Mouse (Mus musculus): ENCODE data around the gene Cdcp2. TPM values are rescaled to one million over a fixed set of nuclear protein-coding genes. Genes with fewer than 3 reads are reported as not detected.
"Not testable (repeated sequence)": the region's sequence is repeated elsewhere in the genome, so short reads cannot be mapped to it uniquely, and the experiment has no call there.

Cdcp2 gene
- polyA plus RNA-seq, 1 experiment from 2014 or later, result not detected

DNA sequence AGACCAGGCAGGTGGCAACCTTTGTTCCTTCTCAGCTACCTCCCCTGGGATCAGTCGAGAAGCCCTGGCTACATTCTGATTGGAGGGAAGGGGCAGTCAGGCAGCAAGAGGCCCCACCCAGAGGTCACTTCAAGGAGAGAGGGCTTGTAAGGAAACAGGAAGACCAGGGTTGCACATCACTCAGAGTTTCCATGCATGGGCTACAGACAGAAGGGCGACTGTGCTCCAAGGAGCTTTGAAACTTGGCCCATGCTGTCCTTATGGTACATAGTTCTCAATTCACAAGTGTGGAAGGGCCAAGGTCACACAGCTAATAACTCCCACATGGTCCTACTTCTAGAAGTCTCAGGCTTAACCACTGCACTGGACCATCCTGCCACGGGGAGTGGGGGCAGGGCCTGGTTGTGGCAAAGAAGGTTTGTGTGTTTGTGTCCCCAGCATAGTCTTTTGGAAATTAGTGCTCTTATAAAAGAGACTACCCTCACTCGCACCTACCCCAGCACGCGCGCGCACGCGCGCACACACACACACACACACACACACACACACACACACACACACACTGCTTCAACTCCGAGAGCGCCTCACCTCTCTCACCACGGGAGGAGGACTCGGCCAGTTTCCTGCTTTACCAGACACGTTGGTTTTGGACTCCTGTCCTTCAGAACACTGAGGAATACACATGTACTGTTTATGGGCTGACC is 2.1 kb upstream of the Cdcp2 start:
- Histone ChIP-seq H3K9ac (no peak overlapping the region), H3K27me3 (no peaks in the 10 kb centered on the region), H3K4me1 (replicated peaks) (peaks cover 20% of the 10 kb centered on the region), H3K27ac (no peak overlapping the region), H3K9me3 (replicated peaks) (no peaks in the 10 kb centered on the region), H3K4me2 (no peak overlapping the region), H3K4me3 (replicated peaks) (no peak overlapping the region), H3K36me3 (no peaks in the 10 kb centered on the region)
- WGBS (ENCODE audit: insufficient replicate concordance), result 69% methylated on average over 16 of the region's 16 CpGs
- no peak for DNase-seq
- no peak for ATAC-seq (ENCODE audit: low read depth)

DNA sequence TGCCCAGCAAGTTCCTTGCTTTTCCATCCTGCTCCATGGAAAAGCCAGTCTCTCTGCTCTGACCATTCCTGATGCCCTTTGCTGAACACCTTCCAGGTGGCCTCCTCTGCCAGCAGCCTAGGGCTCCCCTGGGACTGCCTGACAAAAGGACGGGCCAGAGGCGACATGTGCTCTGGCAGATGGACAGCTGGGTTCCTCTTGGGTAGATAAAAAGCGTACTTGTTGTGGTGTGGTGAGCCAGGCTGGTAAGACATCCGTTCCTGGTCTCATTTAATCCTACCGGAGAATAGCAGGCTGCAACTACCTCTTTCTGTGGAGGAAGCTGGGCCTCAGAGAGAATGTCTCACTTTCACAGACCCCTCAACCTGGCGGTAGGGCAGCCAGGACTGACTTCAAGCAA is 648 bp upstream of the Cdcp2 start:
- no peak for ATAC-seq (ENCODE audit: low read depth)

GRCm38 (mm10) chr4:107097871-107098270 is 1.2 kb downstream of the Cdcp2 start:
- Histone ChIP-seq H3K4me1 (replicated peaks) (peaks cover 20% of the 10 kb centered on the region), H3K27ac (no peak overlapping the region), H3K4me3 (replicated peaks) (no peak overlapping the region), H3K4me2 (no peak overlapping the region), H3K27me3 (no peaks in the 10 kb centered on the region), H3K36me3 (no peaks in the 10 kb centered on the region), H3K9me3 (replicated peaks) (no peaks in the 10 kb centered on the region), H3K9ac (no peak overlapping the region)
- DNase-seq (no peak), ATAC-seq (ENCODE audit: low read depth) (no peak)
- 42% methylated on average over 15 of the region's 15 CpGs for whole genome bisulfite sequencing (ENCODE audit: insufficient replicate concordance)

More for the DNA sequence above, 648 bp upstream of the Cdcp2 start:
- no peak for DNase-seq
- H3K4me3 ChIP-seq (replicated peaks), result no peak overlapping the region
- no peaks in the 10 kb centered on the region for H3K36me3 ChIP-seq
- H3K27ac ChIP-seq, result peak overlapping the region; percentile 20; the same call in 1 of the 2 replicates
- no peaks in the 10 kb centered on the region for H3K9me3 ChIP-seq (replicated peaks)
- H3K27me3 ChIP-seq, result no peaks in the 10 kb centered on the region
- 25% methylated on average over 6 of the region's 6 CpGs for WGBS (ENCODE audit: insufficient replicate concordance)
- no peak overlapping the region for H3K9ac ChIP-seq
- peaks cover 20% of the 10 kb centered on the region for H3K4me1 ChIP-seq (replicated peaks)
- H3K4me2 ChIP-seq, result no peak overlapping the region

DNA sequence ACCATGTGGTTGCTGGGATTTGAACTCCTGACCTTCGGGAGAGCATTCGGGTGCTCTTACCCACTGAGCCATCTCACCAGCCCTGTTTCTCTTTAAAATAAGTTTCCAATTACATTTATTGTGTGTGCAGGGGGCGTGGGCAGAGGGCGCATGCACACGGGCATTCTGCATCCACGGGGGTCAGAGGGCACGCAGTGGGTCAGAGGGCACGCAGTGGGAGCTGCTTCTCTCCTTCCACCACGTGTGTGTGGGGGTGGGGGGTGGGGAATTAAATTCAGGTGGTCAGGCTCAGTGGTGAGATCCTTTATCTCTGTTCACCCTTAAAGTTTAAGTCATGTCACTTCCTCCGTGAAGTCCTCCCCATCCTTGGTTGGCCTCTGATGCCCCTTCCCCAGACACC is 1.7 kb downstream of the Cdcp2 start:
- Histone ChIP-seq H3K27me3 (no peaks in the 10 kb centered on the region), H3K4me2 (no peak overlapping the region), H3K27ac (no peak overlapping the region), H3K36me3 (no peaks in the 10 kb centered on the region), H3K9ac (no peak overlapping the region), H3K4me1 (replicated peaks) (peaks cover 20% of the 10 kb centered on the region), H3K9me3 (replicated peaks) (no peaks in the 10 kb centered on the region), H3K4me3 (replicated peaks) (no peak overlapping the region)
- ATAC-seq (ENCODE audit: low read depth) (no peak), DNase-seq (no peak)
- 72% methylated on average over 10 of the region's 10 CpGs for WGBS (ENCODE audit: insufficient replicate concordance)

DNA sequence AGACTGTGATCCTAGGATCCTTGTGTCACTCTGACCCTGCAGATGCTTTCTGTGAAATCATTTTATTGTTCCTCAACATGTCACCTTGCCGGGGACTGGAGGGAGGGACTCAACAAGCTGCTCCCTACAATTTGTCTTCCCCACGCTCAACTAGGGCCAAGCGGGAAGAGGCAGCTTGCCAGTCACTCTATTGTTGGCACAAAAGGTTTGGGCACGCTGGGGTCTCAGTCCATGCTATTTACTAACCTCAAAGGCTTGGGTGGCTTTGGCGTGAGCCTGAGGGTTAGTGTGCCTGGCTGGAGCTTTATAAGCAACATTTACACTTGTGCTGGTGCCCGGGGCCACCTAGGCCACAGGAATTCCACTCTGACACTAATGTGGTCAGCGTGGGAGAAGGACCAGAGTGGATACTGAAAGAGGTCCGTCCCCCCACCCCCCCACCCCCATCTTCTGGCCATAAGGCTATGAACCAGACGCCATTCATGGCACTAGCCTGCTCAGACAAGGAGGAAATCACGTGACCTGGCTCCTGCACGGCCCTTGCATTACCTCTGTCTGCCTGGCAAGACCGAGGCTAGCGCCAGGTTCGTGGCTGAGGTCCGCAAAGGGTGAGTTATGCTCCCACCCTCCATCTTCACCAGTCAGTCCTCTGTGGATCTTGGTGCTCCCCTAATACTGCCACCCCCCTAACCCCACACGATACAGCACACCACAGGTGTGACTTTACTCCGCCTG is 2.3 kb downstream of the Cdcp2 start:
- no peak for ATAC-seq (ENCODE audit: low read depth)
- 62% methylated on average over 17 of the region's 17 CpGs for WGBS (ENCODE audit: insufficient replicate concordance)
- H3K27ac ChIP-seq, result no peak overlapping the region
- no peaks in the 10 kb centered on the region for H3K36me3 ChIP-seq
- no peak overlapping the region for H3K4me2 ChIP-seq
- H3K27me3 ChIP-seq, result no peaks in the 10 kb centered on the region
- H3K4me3 ChIP-seq (replicated peaks), result no peak overlapping the region
- peaks cover 20% of the 10 kb centered on the region for H3K4me1 ChIP-seq (replicated peaks)
- no peaks in the 10 kb centered on the region for H3K9me3 ChIP-seq (replicated peaks)
- no peak overlapping the region for H3K9ac ChIP-seq
- no peak for DNase-seq

DNA sequence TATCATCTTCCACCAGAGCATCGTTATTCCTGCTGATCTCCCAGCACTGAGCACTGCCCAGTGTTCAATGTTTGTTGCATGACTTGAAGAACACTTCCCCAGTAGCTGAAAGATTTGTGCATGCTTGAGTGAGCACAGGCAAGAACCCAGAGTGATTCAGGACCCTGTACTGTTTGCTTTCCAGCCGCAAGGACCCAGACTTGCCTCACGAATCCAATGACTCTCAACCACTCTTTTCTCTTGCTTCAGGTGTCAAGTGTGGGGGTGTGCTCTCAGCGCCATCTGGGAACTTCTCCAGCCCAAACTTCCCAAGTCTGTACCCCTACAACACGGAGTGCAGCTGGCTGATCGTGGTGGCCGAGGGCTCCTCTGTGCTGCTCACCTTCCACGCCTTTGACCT is 5.5 kb downstream of the Cdcp2 start:
- H3K4me1 ChIP-seq (replicated peaks), result peaks cover 4% of the 10 kb centered on the region
- WGBS (ENCODE audit: insufficient replicate concordance), result 67% methylated on average over 8 of the region's 8 CpGs
- no peaks in the 10 kb centered on the region for H3K36me3 ChIP-seq
- DNase-seq (no peak), ATAC-seq (ENCODE audit: low read depth) (no peak)
- no peaks in the 10 kb centered on the region for H3K9me3 ChIP-seq (replicated peaks)
- H3K27me3 ChIP-seq, result no peaks in the 10 kb centered on the region; the same call in 1 of the 2 replicates
- H3K9ac ChIP-seq, result no peak overlapping the region
- H3K27ac ChIP-seq, result no peak overlapping the region
- H3K4me2 ChIP-seq, result no peak overlapping the region
- no peak overlapping the region for H3K4me3 ChIP-seq (replicated peaks)

GRCm38 (mm10) chr4:107106777-107107176 is 10.1 kb downstream of the Cdcp2 start:
- H3K9me3 ChIP-seq (replicated peaks), result no peaks in the 10 kb centered on the region
- peaks cover 17% of the 10 kb centered on the region for H3K4me1 ChIP-seq (replicated peaks)
- ATAC-seq (ENCODE audit: low read depth) (no peak), DNase-seq (no peak)
- H3K9ac ChIP-seq, result no peak overlapping the region
- H3K4me2 ChIP-seq, result no peak overlapping the region
- WGBS (ENCODE audit: insufficient replicate concordance), result 76% methylated on average over 16 of the region's 16 CpGs
- no peaks in the 10 kb centered on the region for H3K36me3 ChIP-seq
- no peaks in the 10 kb centered on the region; the same call in 1 of the 2 replicates for H3K27me3 ChIP-seq
- no peak overlapping the region for H3K4me3 ChIP-seq (replicated peaks)
- H3K27ac ChIP-seq, result no peak overlapping the region

DNA sequence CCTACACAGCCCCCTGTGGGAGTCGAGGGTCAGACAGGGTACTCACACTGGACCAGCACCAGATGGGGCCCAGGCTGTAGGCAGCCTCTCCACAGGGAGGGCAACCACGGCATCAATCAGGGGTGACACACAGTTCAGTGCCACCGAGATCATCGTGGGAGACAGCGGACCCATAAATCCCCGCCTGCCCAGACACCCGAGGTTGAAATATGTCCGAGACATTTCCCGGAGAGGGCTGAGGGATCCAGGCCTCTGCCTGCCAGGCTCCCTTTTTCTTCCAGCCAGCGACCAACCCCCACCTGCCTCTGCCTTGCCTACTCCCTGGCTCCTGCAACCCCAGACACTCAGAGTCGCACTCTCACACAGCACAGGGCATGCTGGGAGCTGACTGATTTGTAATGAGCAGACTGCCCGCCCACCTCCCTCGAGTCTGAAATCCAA is 11.6 kb downstream of the Cdcp2 start:
- Histone ChIP-seq H3K4me3 (replicated peaks) (no peak overlapping the region), H3K27ac (no peak overlapping the region), H3K9ac (no peak overlapping the region), H3K9me3 (replicated peaks) (no peaks in the 10 kb centered on the region), H3K4me1 (replicated peaks) (peaks cover 17% of the 10 kb centered on the region), H3K36me3 (no peaks in the 10 kb centered on the region), H3K27me3 (peaks cover 6% of the 10 kb centered on the region; the same call in 1 of the 2 replicates), H3K4me2 (no peak overlapping the region)
- WGBS (ENCODE audit: insufficient replicate concordance), result 57% methylated on average over 13 of the region's 13 CpGs
- ATAC-seq (ENCODE audit: low read depth) (no peak), DNase-seq (no peak)

GRCm38 (mm10) chr4:107109181-107109580 is 12.5 kb downstream of the Cdcp2 start:
- not testable (repeated sequence) for H3K27ac ChIP-seq; H3K4me3 ChIP-seq (replicated peaks); H3K9ac ChIP-seq; H3K4me2 ChIP-seq; H3K9me3 ChIP-seq (replicated peaks); H3K27me3 ChIP-seq; H3K36me3 ChIP-seq
- ATAC-seq (ENCODE audit: low read depth), result peak; percentile 93
- 60% methylated on average over 6 of the region's 6 CpGs for WGBS (ENCODE audit: insufficient replicate concordance)
- H3K4me1 ChIP-seq (replicated peaks), result peaks cover 17% of the 10 kb centered on the region
- peak; percentile 53 for DNase-seq

DNA sequence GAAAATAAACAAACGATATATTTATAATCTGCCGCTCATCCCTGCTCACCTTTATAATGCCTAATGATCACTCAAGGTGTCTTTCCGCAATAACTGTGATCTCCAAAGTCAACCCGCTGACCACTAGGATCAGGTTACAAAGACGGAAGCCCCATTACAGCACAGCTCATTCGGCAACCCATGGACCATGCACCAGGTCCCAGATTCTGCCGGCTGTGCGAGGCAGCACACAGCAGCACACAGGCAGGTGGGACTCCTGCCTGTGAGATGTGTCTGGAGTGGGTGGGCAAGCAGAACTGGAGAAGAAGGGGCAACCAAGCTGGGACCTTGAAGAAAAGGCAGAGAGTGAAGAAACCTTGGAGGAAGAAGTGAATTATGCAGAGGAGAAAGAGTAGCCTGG is 17.6 kb downstream of the Cdcp2 start:
- WGBS (ENCODE audit: insufficient replicate concordance), result 57% methylated on average over 8 of the region's 8 CpGs

GRCm38 (mm10) chr4:107117741-107118385 is 21.2 kb downstream of the Cdcp2 start:
- H3K4me3 ChIP-seq (replicated peaks), result no peak overlapping the region
- ATAC-seq (ENCODE audit: low read depth) (no peak), DNase-seq (no peak)
- 64% methylated on average over 2 of the region's 2 CpGs for WGBS (ENCODE audit: insufficient replicate concordance)
- H3K9ac ChIP-seq, result no peak overlapping the region
- H3K36me3 ChIP-seq, result no peaks in the 10 kb centered on the region
- 0 out of 2 replicates have a peak, but pooled peaks cover 2% of the 10 kb centered on the region for H3K27me3 ChIP-seq
- no peak overlapping the region for H3K27ac ChIP-seq
- H3K4me1 ChIP-seq (replicated peaks), result peaks cover 18% of the 10 kb centered on the region
- H3K9me3 ChIP-seq (replicated peaks), result no peaks in the 10 kb centered on the region
- no peak overlapping the region for H3K4me2 ChIP-seq

More for the DNA sequence above, 17.6 kb downstream of the Cdcp2 start:
- Histone ChIP-seq H3K36me3 (no peaks in the 10 kb centered on the region), H3K4me3 (replicated peaks) (no peak overlapping the region), H3K9ac (no peak overlapping the region), H3K9me3 (replicated peaks) (no peaks in the 10 kb centered on the region), H3K4me2 (no peak overlapping the region), H3K27ac (no peak overlapping the region), H3K4me1 (replicated peaks) (peaks cover 9% of the 10 kb centered on the region), H3K27me3 (0 out of 2 replicates have a peak, but pooled peaks cover 6% of the 10 kb centered on the region)
- no peak for ATAC-seq (ENCODE audit: low read depth)
- no peak for DNase-seq

All from liver, embryonic 13.5 days (tissue).